Mouse (Mus musculus) heart, embryonic 14.5 days (tissue): ENCODE results near the gene Chchd3. TPM values are rescaled to one million over a fixed set of nuclear protein-coding genes. Genes with fewer than 3 reads are reported as not detected.

ENCODE experiments used
- ATAC-seq: fragments of 200-750 bp; cut with Nextera tagmentation; 2 replicates; pipeline ENCODE4 v1.8.0; 2017; ENCODE audit warnings: low read depth, moderate TSS enrichment; ENCODE audit not compliant: insufficient number of reproducible peaks, insufficient read depth, low FRiP score
- H3K27ac ChIP-seq, 2 experiments: fragments of 200-500 bp in 1 of 2; fragments of 300-500 bp in 1 of 2; sonication (generic) in 1 of 2; replicated peaks in 1 of 2; 2 replicates each; pipeline ENCODE4 v1.5.1; 2012 to 2014; ENCODE audit warnings: low read depth in 2 of 2, low read length in 2 of 2, control low read depth in 1 of 2, mild to moderate bottlenecking in 1 of 2, mixed read lengths in 1 of 2; ENCODE audit not compliant: control insufficient read depth in 1 of 2, insufficient read depth in 1 of 2
- H3K27me3 ChIP-seq: fragments of 300-500 bp; sonication (generic); 2 replicates; pipeline ENCODE4 v1.6.1; 2014; ENCODE audit warnings: mild to moderate bottlenecking, low read length, control low read depth; ENCODE audit not compliant: control insufficient read depth, insufficient read depth
- H3K36me3 ChIP-seq: fragments of 300-500 bp; sonication (generic); 2 replicates; pipeline ENCODE4 v1.6.1; 2014; ENCODE audit warnings: mild to moderate bottlenecking, control low read depth, low read length, mixed read lengths; ENCODE audit not compliant: control insufficient read depth, insufficient read depth
- H3K4me1 ChIP-seq, 2 experiments: fragments of 200-500 bp in 1 of 2; fragments of 300-500 bp in 1 of 2; sonication (generic) in 1 of 2; 2 replicates each; pipeline ENCODE4 v1.6.1; 2012 to 2014; ENCODE audit warnings: low read length in 2 of 2, control low read depth in 1 of 2, mixed read lengths in 1 of 2; ENCODE audit not compliant: control insufficient read depth in 2 of 2, insufficient read depth in 2 of 2
- H3K4me2 ChIP-seq: fragments of 300-500 bp; sonication (generic); 2 replicates; pipeline ENCODE4 v1.6.1; 2014; ENCODE audit warnings: mild to moderate bottlenecking, low read length
- H3K4me3 ChIP-seq, 2 experiments: fragments of 200-500 bp in 1 of 2; fragments of 300-500 bp in 1 of 2; sonication (generic) in 1 of 2; 2 replicates each; pipeline ENCODE4 v1.5.1; 2012 to 2014; ENCODE audit warnings: low read length in 2 of 2, mild to moderate bottlenecking in 2 of 2, control low read depth in 1 of 2, low read depth in 1 of 2, moderate library complexity in 1 of 2; ENCODE audit not compliant: control insufficient read depth in 1 of 2, insufficient read depth in 1 of 2
- H3K9ac ChIP-seq: fragments of 300-500 bp; sonication (generic); 2 replicates; pipeline ENCODE4 v1.6.1; 2014; ENCODE audit warnings: mild to moderate bottlenecking, low read length
- H3K9me3 ChIP-seq: fragments of 300-500 bp; sonication (generic); 2 replicates; pipeline ENCODE4 v1.6.1; 2016; ENCODE audit warnings: low read length, control low read depth; ENCODE audit not compliant: control insufficient read depth
- WGBS: fragments of 180-500 bp; shearing (Covaris S2); extraction: QIAGEN DNeasy Blood & Tissue Kit; methylation state at CpG from one replicate; pipeline ENCODE4 v1.1.7; 2014; 5-methylcytosine and 5-hydroxymethylcytosine counted together
- polyA plus RNA-seq: library from polyadenylated mRNA; unstranded; fragments of >200 nt; fragmentation: Nextera tagmentation; extraction: Ambion mirVana; gene quantifications from 2 replicates; pipeline ENCODE4 v1.2.1, GENCODE M21; 2014

The Chchd3 gene
- polyA plus RNA-seq, 1 experiment from 2014 or later: 208 TPM

DNA sequence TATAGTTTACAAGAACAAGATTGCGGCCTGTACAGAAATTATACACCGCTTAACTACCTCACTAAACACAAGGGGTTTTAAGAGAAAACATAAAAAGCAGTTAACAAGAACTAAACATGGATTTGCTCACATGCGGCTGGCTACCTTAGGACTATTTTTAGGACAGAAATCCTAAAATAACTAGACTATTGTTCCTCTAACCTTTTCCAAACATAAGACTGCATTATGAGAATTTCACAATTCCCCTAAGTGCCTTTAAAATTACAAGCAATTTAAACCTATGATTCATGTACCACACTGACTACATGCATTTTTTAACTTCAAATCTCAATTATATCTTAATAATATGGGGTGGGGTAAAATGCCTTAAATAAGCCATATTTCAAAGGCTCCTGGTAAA is 123.3 kb downstream of the Chchd3 start:
- H3K4me2 ChIP-seq: no peak overlapping the region
- no peak overlapping the region for H3K9ac ChIP-seq
- no peaks in the 10 kb centered on the region for H3K36me3 ChIP-seq
- no peak for ATAC-seq
- no peaks in the 10 kb centered on the region for H3K27me3 ChIP-seq
- peaks cover 6 to 13% of the 10 kb centered on the region in 2 experiments for H3K4me1 ChIP-seq
- H3K27ac ChIP-seq: no peak overlapping the region
- H3K4me3 ChIP-seq: no peak overlapping the region
- 76% methylated on average over 3 of the region's 3 CpGs for WGBS
- H3K9me3 ChIP-seq: no peaks in the 10 kb centered on the region

DNA sequence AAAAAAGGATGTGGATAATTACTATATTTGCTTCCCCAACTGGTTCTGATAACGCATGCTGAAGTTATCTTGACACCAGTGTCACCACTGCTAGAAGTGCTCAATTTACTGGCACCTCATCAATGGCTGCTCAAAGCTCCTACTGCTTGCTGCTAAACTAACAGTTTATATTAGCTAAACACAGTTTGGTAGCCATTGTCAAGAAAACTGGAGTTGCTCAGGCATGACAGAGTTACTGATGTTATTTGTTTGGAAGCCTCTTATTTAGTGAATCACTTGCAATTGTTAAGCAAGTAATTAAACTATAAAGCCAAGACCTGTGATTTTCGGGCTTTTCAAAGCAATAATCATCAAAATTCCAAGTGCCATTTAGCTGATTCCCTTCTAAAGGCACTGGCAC is 123.7 kb downstream of the Chchd3 start:
- H3K4me2 ChIP-seq: no peak overlapping the region
- no peak overlapping the region for H3K9ac ChIP-seq
- H3K4me1 ChIP-seq: peaks cover 6 to 13% of the 10 kb centered on the region in 2 experiments
- WGBS: 60% methylated on average over 2 of the region's 2 CpGs
- no peak overlapping the region for H3K27ac ChIP-seq
- H3K27me3 ChIP-seq: no peaks in the 10 kb centered on the region
- no peak for ATAC-seq
- H3K9me3 ChIP-seq: no peaks in the 10 kb centered on the region
- no peaks in the 10 kb centered on the region for H3K36me3 ChIP-seq
- no peak overlapping the region for H3K4me3 ChIP-seq

DNA sequence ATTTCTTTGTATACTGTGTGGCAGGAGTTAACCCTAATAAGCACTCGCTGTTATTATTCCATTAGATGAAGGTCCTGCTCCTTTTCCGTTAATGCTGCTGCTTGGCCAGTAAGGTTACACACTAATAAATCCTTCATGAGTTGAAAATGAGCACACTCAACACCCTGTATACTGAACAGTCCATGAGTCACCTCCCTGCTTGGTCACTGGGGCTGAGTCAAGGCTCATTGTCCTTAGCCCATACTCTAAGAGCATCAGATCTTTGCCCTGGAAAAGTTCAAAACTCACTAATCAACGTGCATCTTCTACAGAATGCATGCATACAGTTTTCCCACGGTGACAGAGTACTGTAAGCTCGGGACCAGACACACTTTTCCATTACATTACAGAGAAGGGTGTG is 124.5 kb downstream of the Chchd3 start:
- peaks cover 4 to 10% of the 10 kb centered on the region in 2 experiments for H3K4me1 ChIP-seq
- no peak overlapping the region for H3K27ac ChIP-seq
- H3K27me3 ChIP-seq: no peaks in the 10 kb centered on the region
- H3K9ac ChIP-seq: no peak overlapping the region
- no peaks in the 10 kb centered on the region for H3K9me3 ChIP-seq
- ATAC-seq: no peak
- H3K36me3 ChIP-seq: no peaks in the 10 kb centered on the region
- H3K4me2 ChIP-seq: no peak overlapping the region
- no peak overlapping the region for H3K4me3 ChIP-seq
- 75% methylated on average over 5 of the region's 5 CpGs for WGBS

DNA sequence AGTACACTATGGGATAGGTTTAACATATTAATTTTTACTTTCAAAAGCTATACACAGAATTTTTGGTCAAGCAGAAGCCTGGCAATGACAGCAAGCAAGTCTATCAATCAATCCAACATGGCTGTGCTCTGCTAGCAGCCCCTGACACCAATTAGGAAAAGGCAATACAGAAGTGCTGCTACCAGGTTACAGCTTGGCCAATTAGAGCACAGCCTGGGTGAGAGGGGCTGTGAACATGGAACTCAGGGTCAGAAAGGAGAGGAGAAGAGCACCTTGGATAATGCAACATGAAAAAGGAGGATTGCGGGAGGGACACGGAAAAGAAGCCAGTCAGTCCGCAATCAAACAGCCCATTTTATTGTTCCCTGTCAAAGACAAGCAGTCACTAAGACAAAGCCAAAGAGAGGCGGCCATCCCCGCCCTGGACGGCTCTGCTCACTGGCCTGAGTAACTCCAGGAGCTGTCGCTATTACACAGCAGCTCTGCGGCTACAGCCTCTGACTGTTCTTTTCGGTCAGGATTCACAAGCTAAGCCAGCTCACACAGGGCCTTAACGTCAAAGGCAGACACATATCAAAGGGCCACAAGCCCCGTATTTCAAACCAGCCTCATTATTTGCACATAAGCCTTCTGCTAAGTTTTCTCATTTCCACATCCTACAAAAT is 128.8 kb downstream of the Chchd3 start:
- H3K4me3 ChIP-seq: no peak overlapping the region
- H3K4me1 ChIP-seq: peaks cover 0 to 8% of the 10 kb centered on the region in 2 experiments; a peak in 3 of 4 replicates
- no peak overlapping the region for H3K9ac ChIP-seq
- ATAC-seq: no peak
- no peaks in the 10 kb centered on the region for H3K9me3 ChIP-seq
- WGBS: 66% methylated on average over 11 of the region's 11 CpGs
- no peaks in the 10 kb centered on the region for H3K36me3 ChIP-seq
- no peak overlapping the region for H3K27ac ChIP-seq
- no peaks in the 10 kb centered on the region for H3K27me3 ChIP-seq
- H3K4me2 ChIP-seq: no peak overlapping the region

DNA sequence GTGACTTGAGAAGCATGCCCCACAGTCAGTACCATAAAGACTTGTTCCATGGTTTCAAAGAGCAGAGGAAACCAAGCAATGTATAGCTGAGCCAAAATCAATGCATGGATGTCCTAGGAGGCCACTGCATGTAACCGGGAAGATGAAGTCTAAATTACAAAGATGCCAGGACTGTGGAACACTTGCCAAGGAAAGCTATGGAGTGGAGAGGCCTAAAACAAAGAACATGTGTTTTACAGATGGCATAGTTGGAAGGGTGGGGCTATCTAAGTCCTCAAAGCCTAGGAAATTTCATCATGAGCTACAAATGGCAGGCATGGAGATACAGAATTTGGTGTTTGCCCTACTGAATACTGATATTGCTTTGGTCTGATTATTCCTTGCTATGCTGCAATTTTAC is 137.7 kb downstream of the Chchd3 start:
- Histone ChIP-seq H3K4me1 (peaks cover 2 to 11% of the 10 kb centered on the region in 2 experiments; a peak in 3 of 4 replicates), H3K9me3 (no peaks in the 10 kb centered on the region), H3K36me3 (0 out of 2 replicates have a peak, but pooled peaks cover 3% of the 10 kb centered on the region), H3K4me3 (no peak overlapping the region), H3K4me2 (no peak overlapping the region), H3K27me3 (no peaks in the 10 kb centered on the region), H3K9ac (no peak overlapping the region), H3K27ac (no peak overlapping the region)
- WGBS: 79% methylated on average over 1 of the region's 1 CpGs
- ATAC-seq: no peak

DNA sequence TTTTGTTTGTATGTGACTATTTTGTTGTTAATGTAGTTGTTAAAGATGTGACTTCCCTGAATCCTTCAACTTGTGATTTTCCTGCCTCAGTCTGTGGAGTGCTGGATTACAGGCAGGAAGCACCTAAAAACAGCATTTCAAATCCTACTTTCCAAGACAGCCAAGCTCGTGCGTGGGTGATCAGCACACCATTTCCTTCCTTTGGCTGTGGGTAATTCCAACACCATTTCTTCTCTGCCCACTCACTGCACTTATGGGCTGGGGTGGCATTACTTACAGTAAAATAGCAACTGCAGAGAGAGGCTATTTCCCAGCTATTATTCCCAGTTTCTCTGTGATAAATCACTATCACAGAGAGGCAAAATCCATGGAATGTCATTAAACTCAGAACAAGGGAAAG is 140.0 kb downstream of the Chchd3 start:
- H3K4me1 ChIP-seq: peaks cover 2 to 11% of the 10 kb centered on the region in 2 experiments; a peak in 3 of 4 replicates
- no peaks in the 10 kb centered on the region for H3K27me3 ChIP-seq
- 57% methylated on average over 2 of the region's 2 CpGs for WGBS
- no peak overlapping the region for H3K27ac ChIP-seq
- no peak overlapping the region for H3K4me2 ChIP-seq
- no peak for ATAC-seq
- H3K9me3 ChIP-seq: no peaks in the 10 kb centered on the region
- H3K36me3 ChIP-seq: 0 out of 2 replicates have a peak, but pooled peaks cover 7% of the 10 kb centered on the region
- H3K9ac ChIP-seq: no peak overlapping the region
- no peak overlapping the region for H3K4me3 ChIP-seq

DNA sequence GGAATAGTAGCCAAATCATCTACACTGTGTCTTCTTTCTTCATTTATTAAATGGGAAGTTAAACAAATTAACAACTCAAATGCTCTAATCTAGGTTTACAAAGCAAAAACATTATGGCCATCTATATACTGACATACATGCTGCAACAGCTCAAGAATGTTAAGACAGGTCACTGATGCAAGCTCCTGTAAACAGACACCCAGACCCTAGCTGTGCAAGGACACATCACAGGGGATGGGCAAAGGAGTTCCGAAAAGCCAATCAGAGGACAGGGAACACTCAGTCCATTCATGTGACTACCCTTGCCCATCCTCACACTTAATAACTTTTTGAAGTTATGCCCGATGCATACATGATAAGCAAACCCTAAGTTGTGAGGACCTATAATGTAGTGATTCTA is 149.4 kb downstream of the Chchd3 start:
- Histone ChIP-seq H3K4me1 (no peaks in the 10 kb centered on the region), H3K27me3 (no peaks in the 10 kb centered on the region), H3K9me3 (no peaks in the 10 kb centered on the region), H3K4me2 (no peak overlapping the region), H3K9ac (no peak overlapping the region), H3K36me3 (no peaks in the 10 kb centered on the region), H3K4me3 (no peak overlapping the region), H3K27ac (no peak overlapping the region)
- no peak for ATAC-seq
- WGBS: 92% methylated on average over 2 of the region's 2 CpGs

DNA sequence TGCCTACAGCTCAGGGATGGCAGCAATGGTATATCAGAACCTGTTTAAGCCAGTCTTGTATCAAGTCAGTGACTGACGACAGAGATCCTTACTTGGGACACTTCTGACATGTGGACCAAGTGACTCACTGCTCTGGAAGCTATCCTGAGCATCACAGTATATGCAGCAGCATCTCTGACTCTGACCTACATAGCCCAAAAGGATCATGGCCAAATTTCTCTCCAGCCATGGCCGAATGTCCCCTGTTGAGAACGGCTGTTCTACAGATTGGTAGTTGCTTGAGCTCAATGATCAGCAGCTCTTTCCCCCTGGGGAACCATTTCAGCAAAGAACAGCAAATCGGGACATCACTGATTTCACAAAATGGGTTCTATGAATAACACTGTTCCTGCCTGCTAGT is 161.0 kb downstream of the Chchd3 start:
- Histone ChIP-seq H3K36me3 (0 out of 2 replicates have a peak, but pooled peaks cover 2% of the 10 kb centered on the region), H3K4me1 (peaks cover 2 to 9% of the 10 kb centered on the region in 2 experiments; a peak in 2 of 4 replicates), H3K4me3 (no peak overlapping the region), H3K4me2 (no peak overlapping the region), H3K9ac (no peak overlapping the region), H3K27ac (no peak overlapping the region), H3K27me3 (no peaks in the 10 kb centered on the region), H3K9me3 (no peaks in the 10 kb centered on the region)
- 76% methylated on average over 4 of the region's 4 CpGs for WGBS
- ATAC-seq: no peak
